Mouse (Mus musculus): ENCODE measurements at regions not wholly inside any gene's neighbourhood (a gene's known extent, or its start where the extent isn't known, plus 50 kb on each side); places are given as distances from the start of the nearest gene placed in this dataset.

DNA sequence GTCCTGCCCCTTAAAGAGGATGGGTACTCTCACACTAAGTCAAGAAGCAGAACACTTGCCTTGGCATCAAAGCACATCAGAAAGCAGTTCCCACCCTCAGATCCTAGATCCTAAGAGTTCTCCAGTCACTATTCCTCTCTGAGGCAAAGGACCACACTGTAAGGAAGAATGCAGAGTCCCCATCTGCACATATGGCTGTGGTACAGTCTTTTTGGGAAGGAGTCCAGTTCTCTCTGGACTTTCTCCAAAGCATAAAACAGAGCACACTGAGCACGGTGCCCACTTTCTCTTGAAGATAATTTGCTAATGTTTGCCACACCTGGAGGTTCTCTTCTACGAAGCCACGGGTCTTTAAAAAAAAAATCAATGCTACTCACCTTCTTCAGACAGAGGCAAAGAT is 238.7 kb upstream of the Lrrn1 start:
- no peak for TF ChIP-seq CTCF (IDR thresholded peaks at IDR 0.05; ENCODE audit: control insufficient read depth, insufficient read depth, insufficient read length)
- no peak for TF ChIP-seq MYOD1 (IDR thresholded peaks at IDR 0.05; ENCODE audit: control insufficient read depth, insufficient read length, low read depth)
- TF ChIP-seq MYOG (IDR thresholded peaks at IDR 0.05; ENCODE audit: control insufficient read depth, extremely low read depth, insufficient read length): no peak
- TF ChIP-seq CEBPB (IDR thresholded peaks at IDR 0.05; ENCODE audit: low read depth): no peak
- no peak for TF ChIP-seq MAX (IDR thresholded peaks at IDR 0.05)
- no peak for TF ChIP-seq USF1 (IDR thresholded peaks at IDR 0.05; ENCODE audit: low read depth)

All from C2C12 (cell line).